Mouse (Mus musculus) midbrain, postnatal 0 days (tissue): ENCODE results near the gene Paxx. TPM values are rescaled to one million over a fixed set of nuclear protein-coding genes. Genes with fewer than 3 reads are reported as not detected.

Source experiments
- ATAC-seq: fragments of 200-750 bp; cut with Nextera tagmentation; 2 replicates; pipeline ENCODE4 v1.8.0; 2017; ENCODE audit warnings: moderate number of reproducible peaks, mild to moderate bottlenecking, moderate TSS enrichment, moderate library complexity; ENCODE audit not compliant: low FRiP score
- DNase-seq: peaks from one replicate; pipeline ENCODE4 v3.0.0-alpha.2; 2015; ENCODE audit warnings: low spot score
- H3K27ac ChIP-seq: fragments of 300-500 bp; sonication (generic); 2 replicates; pipeline ENCODE4 v1.5.1; 2014; ENCODE audit warnings: low read depth, mild to moderate bottlenecking, low read length, mixed read lengths
- H3K27me3 ChIP-seq: fragments of 300-500 bp; sonication (generic); 2 replicates; pipeline ENCODE4 v1.6.1; 2014; ENCODE audit warnings: low read length, control low read depth, mixed read lengths; ENCODE audit not compliant: insufficient read depth
- H3K36me3 ChIP-seq: fragments of 300-500 bp; sonication (generic); 2 replicates; pipeline ENCODE4 v1.6.1; 2014; ENCODE audit warnings: low read length, control low read depth, mixed read lengths; ENCODE audit not compliant: insufficient read depth
- H3K4me1 ChIP-seq: fragments of 300-500 bp; sonication (generic); 2 replicates; pipeline ENCODE4 v1.6.1; 2014; ENCODE audit warnings: mild to moderate bottlenecking, control low read depth, antibody characterized with exemption, low read length, mixed read lengths; ENCODE audit not compliant: insufficient read depth
- H3K4me2 ChIP-seq: fragments of 300-500 bp; sonication (generic); 2 replicates; pipeline ENCODE4 v1.6.1; 2014; ENCODE audit warnings: low read depth, mild to moderate bottlenecking, low read length, mixed read lengths; ENCODE audit not compliant: poor library complexity, severe bottlenecking
- H3K4me3 ChIP-seq: fragments of 300-500 bp; sonication (generic); 2 replicates; pipeline ENCODE4 v1.5.1; 2014; ENCODE audit warnings: low read depth, mild to moderate bottlenecking, low read length, moderate library complexity
- H3K9ac ChIP-seq: fragments of 300-500 bp; sonication (generic); replicated peaks from 2 replicates; pipeline ENCODE4 v1.6.1; 2014; ENCODE audit warnings: mild to moderate bottlenecking, low read length, moderate library complexity, mixed read lengths; ENCODE audit not compliant: poor library complexity, severe bottlenecking
- H3K9me3 ChIP-seq: fragments of 300-500 bp; sonication (generic); 2 replicates; pipeline ENCODE4 v1.6.1; 2016; ENCODE audit warnings: low read length, control low read depth
- CTCF ChIP-seq: IDR thresholded peaks from 2 replicates; pipeline ENCODE4 v1.5.1; 2016; ENCODE audit warnings: antibody characterized with exemption, mild to moderate bottlenecking
- WGBS: fragments of 180-500 bp; shearing (Covaris S2); extraction: QIAGEN DNeasy Blood & Tissue Kit; methylation state at CpG from one replicate; pipeline ENCODE4 v1.1.7; 2014; 5-methylcytosine and 5-hydroxymethylcytosine counted together
- polyA plus RNA-seq: library from polyadenylated mRNA; unstranded; fragments of >200 nt; fragmentation: Nextera tagmentation; extraction: Ambion mirVana; gene quantifications from 2 replicates; pipeline ENCODE4 v1.2.1, GENCODE M21; 2015
- total RNA-seq: library from RNA; depleted of rRNA; stranded (reverse); fragments of >200 nt; gene quantifications from 2 replicates; pipeline ENCODE4 v1.2.3, GENCODE M21; 2014

Gene Paxx
- total and polyA plus RNA-seq, 2 experiments from 2014 or later: 151 to 195 TPM

GRCm38 (mm10) chr2:25484901-25485647 lies 24.2 kb upstream of the Paxx start:
- ATAC-seq: no peak
- no peaks in the 10 kb centered on the region for H3K4me1 ChIP-seq
- H3K4me3 ChIP-seq: no peak overlapping the region
- no peaks in the 10 kb centered on the region for H3K36me3 ChIP-seq
- H3K27me3 ChIP-seq: no peaks in the 10 kb centered on the region
- H3K9me3 ChIP-seq: no peaks in the 10 kb centered on the region
- DNase-seq: peak; percentile 19
- H3K9ac ChIP-seq: no peak overlapping the region
- no peak for TF ChIP-seq CTCF
- no peak overlapping the region for H3K27ac ChIP-seq
- WGBS: 65% methylated on average over 11 of the region's 11 CpGs
- H3K4me2 ChIP-seq: no peak overlapping the region

- DNase-seq: no peak
- H3K9ac ChIP-seq: no peak overlapping the region
- ATAC-seq: no peak
- WGBS: 24% methylated on average over 7 of the region's 7 CpGs
- no peaks in the 10 kb centered on the region for H3K36me3 ChIP-seq
- no peak overlapping the region for H3K4me3 ChIP-seq
- TF ChIP-seq CTCF: peak; percentile 31
- H3K9me3 ChIP-seq: no peaks in the 10 kb centered on the region
- H3K4me1 ChIP-seq: no peaks in the 10 kb centered on the region
- H3K27ac ChIP-seq: no peak overlapping the region
- no peaks in the 10 kb centered on the region for H3K27me3 ChIP-seq
- H3K4me2 ChIP-seq: no peak overlapping the region
Measured at GRCm38 (mm10) chr2:25482969-25483368, 22.1 kb upstream of the Paxx start.

GRCm38 (mm10) chr2:25480541-25480940 lies 19.6 kb upstream of the Paxx start:
- H3K9ac ChIP-seq: no peak overlapping the region
- H3K4me2 ChIP-seq: no peak overlapping the region
- H3K27ac ChIP-seq: no peak overlapping the region
- 95% methylated on average over 1 of the region's 1 CpGs for WGBS
- no peak for ATAC-seq
- H3K4me3 ChIP-seq: no peak overlapping the region
- H3K9me3 ChIP-seq: no peaks in the 10 kb centered on the region
- TF ChIP-seq CTCF: no peak
- H3K36me3 ChIP-seq: no peaks in the 10 kb centered on the region
- DNase-seq: no peak
- no peaks in the 10 kb centered on the region for H3K4me1 ChIP-seq
- H3K27me3 ChIP-seq: no peaks in the 10 kb centered on the region

GRCm38 (mm10) chr2:25479551-25480311 lies 18.8 kb upstream of the Paxx start:
- Histone ChIP-seq H3K27ac (no peak overlapping the region), H3K9me3 (no peaks in the 10 kb centered on the region), H3K27me3 (no peaks in the 10 kb centered on the region), H3K9ac (no peak overlapping the region), H3K4me2 (no peak overlapping the region), H3K36me3 (no peaks in the 10 kb centered on the region), H3K4me3 (no peak overlapping the region), H3K4me1 (no peaks in the 10 kb centered on the region)
- ATAC-seq: no peak
- 75% methylated on average over 10 of the region's 10 CpGs for WGBS
- no peak for TF ChIP-seq CTCF
- DNase-seq: no peak

- Histone ChIP-seq H3K4me2 (no peak overlapping the region), H3K9me3 (no peaks in the 10 kb centered on the region), H3K4me3 (no peak overlapping the region), H3K4me1 (no peaks in the 10 kb centered on the region), H3K27ac (no peak overlapping the region), H3K36me3 (no peaks in the 10 kb centered on the region), H3K27me3 (no peaks in the 10 kb centered on the region), H3K9ac (no peak overlapping the region)
- WGBS: 90% methylated on average over 3 of the region's 3 CpGs
- peak; percentile 16 for DNase-seq
- TF ChIP-seq CTCF: no peak
- no peak for ATAC-seq
Measured at GRCm38 (mm10) chr2:25477967-25478675, 17.2 kb upstream of the Paxx start.

- H3K4me2 ChIP-seq: no peak overlapping the region
- no peak overlapping the region for H3K4me3 ChIP-seq
- WGBS: 90% methylated on average over 8 of the region's 8 CpGs
- H3K27ac ChIP-seq: no peak overlapping the region
- no peaks in the 10 kb centered on the region for H3K4me1 ChIP-seq
- H3K9me3 ChIP-seq: no peaks in the 10 kb centered on the region
- ATAC-seq (no peak), DNase-seq (no peak)
- no peak overlapping the region for H3K9ac ChIP-seq
- H3K36me3 ChIP-seq: no peaks in the 10 kb centered on the region
- TF ChIP-seq CTCF: no peak
- H3K27me3 ChIP-seq: no peaks in the 10 kb centered on the region
Measured at GRCm38 (mm10) chr2:25477541-25477940, 16.6 kb upstream of the Paxx start.
